Mouse (Mus musculus) midbrain, embryonic 12.5 days (tissue): ENCODE measurements at regions not wholly inside any gene's neighbourhood (a gene's known extent, or its start where the extent isn't known, plus 50 kb on each side); places are given as distances from the start of the nearest gene placed in this dataset.

Experiments
- ATAC-seq: fragments of 200-750 bp; cut with Nextera tagmentation; 2 replicates; pipeline ENCODE4 v1.8.0; 2017; ENCODE audit warnings: low read depth, moderate TSS enrichment, moderate library complexity; ENCODE audit not compliant: low FRiP score
- H3K27ac ChIP-seq: fragments of 300-500 bp; sonication (generic); replicated peaks from 2 replicates; pipeline ENCODE4 v1.5.1; 2016; ENCODE audit warnings: mild to moderate bottlenecking
- H3K27me3 ChIP-seq: fragments of 300-500 bp; sonication (generic); 2 replicates; pipeline ENCODE4 v1.6.1; 2016; ENCODE audit warnings: mild to moderate bottlenecking
- H3K36me3 ChIP-seq: fragments of 300-500 bp; sonication (generic); 2 replicates; pipeline ENCODE4 v1.6.1; 2016
- H3K4me1 ChIP-seq: fragments of 300-500 bp; sonication (generic); 2 replicates; pipeline ENCODE4 v1.6.1; 2016
- H3K4me2 ChIP-seq: fragments of 300-500 bp; sonication (generic); replicated peaks from 2 replicates; pipeline ENCODE4 v1.6.1; 2016; ENCODE audit warnings: mild to moderate bottlenecking, moderate library complexity
- H3K4me3 ChIP-seq: fragments of 300-500 bp; sonication (generic); 2 replicates; pipeline ENCODE4 v1.5.1; 2016; ENCODE audit warnings: mild to moderate bottlenecking
- H3K9ac ChIP-seq: fragments of 300-500 bp; sonication (generic); replicated peaks from 2 replicates; pipeline ENCODE4 v1.6.1; 2016; ENCODE audit warnings: mild to moderate bottlenecking, moderate library complexity
- H3K9me3 ChIP-seq: fragments of 300-500 bp; sonication (generic); 2 replicates; pipeline ENCODE4 v1.6.1; 2016; ENCODE audit warnings: mild to moderate bottlenecking
- WGBS: fragments of 180-500 bp; shearing (Covaris S2); methylation state at CpG from one replicate; pipeline ENCODE4 v1.1.7; 2016; 5-methylcytosine and 5-hydroxymethylcytosine counted together

DNA sequence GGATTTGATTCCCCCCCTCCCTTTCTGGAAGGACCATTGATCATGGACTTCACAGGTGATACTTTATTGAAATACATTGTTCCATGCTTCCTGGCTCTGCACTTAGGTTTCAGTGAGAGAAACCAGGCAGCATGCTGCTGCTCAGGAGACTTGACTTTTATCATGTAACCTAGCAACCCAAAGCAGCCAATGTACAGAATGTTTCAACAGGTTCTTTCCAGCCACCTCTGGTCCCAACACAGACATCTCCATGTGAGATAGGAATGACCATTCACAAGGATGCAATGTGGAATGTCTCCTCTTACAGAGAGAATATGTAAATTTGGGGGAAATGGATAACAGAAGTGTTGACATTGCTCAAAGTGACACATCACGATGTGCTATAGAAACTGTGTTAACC lies 153.1 kb upstream of the Klf12 start:
- Histone ChIP-seq H3K4me3 (no peak overlapping the region), H3K27me3 (no peaks in the 10 kb centered on the region), H3K9me3 (no peaks in the 10 kb centered on the region), H3K27ac (no peak overlapping the region), H3K36me3 (no peaks in the 10 kb centered on the region), H3K4me1 (no peaks in the 10 kb centered on the region), H3K4me2 (no peak overlapping the region), H3K9ac (no peak overlapping the region)
- ATAC-seq: no peak
- WGBS: 88% methylated on average over 1 of the region's 1 CpGs

DNA sequence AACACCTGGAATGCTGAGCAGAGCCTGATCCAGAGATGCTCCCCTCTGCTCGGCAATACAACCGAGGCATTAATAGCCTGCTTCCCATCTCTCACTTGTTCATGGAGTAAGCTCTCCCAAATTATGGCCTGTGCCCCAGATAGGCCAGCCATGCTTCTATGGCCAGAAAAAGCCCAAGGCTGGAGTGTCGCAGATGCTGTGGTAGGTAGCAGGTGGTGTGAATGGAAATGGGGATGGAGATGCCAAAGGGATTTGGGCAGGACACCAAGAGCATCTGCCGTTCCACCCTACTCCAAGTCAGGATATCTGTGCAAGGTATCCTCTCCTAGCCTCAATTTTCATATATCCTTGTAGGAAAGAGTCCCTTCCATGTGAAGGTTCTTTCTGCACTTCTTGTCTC lies 145.2 kb upstream of the Klf12 start:
- Histone ChIP-seq H3K27ac (no peak overlapping the region), H3K27me3 (no peaks in the 10 kb centered on the region), H3K9ac (no peak overlapping the region), H3K4me3 (no peak overlapping the region), H3K9me3 (no peaks in the 10 kb centered on the region), H3K36me3 (no peaks in the 10 kb centered on the region), H3K4me1 (no peaks in the 10 kb centered on the region), H3K4me2 (no peak overlapping the region)
- ATAC-seq: no peak
- WGBS: 93% methylated on average over 4 of the region's 4 CpGs

DNA sequence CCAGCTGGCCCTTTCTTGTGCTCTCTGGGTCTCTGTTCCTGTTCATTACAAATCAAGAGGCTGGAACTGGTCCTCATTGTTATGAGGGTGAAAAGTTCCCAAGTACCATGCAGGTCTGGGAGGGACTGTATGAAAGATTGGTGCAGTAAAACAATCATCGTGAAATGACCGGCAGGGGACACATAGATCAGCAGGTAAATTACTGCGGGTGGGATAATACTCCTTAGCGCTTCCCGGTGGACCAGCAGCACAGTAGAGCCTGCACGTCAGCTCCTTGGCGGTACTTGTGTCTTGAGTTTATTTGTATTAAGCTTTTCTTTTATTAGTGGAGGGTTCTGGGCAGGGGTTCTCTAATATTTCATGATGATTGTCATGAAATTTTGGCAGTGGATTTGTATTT lies 141.9 kb upstream of the Klf12 start:
- Histone ChIP-seq H3K9me3 (no peaks in the 10 kb centered on the region), H3K27me3 (no peaks in the 10 kb centered on the region), H3K27ac (no peak overlapping the region), H3K4me1 (no peaks in the 10 kb centered on the region), H3K4me2 (no peak overlapping the region), H3K36me3 (no peaks in the 10 kb centered on the region), H3K4me3 (no peak overlapping the region), H3K9ac (no peak overlapping the region)
- ATAC-seq: no peak
- WGBS: 91% methylated on average over 7 of the region's 7 CpGs

DNA sequence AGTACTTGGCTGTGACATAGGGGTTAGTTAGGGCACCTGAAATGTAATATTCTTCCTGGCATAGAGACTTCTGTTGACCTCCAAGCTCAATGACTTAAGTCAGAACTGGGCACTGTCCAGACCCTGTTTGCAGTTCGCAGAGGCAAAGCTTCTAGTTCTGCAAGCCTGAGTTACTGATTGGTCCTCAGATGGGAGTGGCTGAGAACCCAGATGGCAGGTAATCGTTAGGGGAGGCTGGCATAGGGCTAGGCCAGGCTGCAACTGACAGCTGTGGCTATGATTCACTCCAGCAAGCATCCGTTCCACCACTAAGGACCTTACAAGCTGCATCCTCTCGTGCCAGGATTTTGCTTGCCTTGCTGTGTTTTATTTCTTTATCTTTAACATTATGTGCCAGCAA lies 139.3 kb upstream of the Klf12 start:
- Histone ChIP-seq H3K9me3 (no peaks in the 10 kb centered on the region), H3K9ac (no peak overlapping the region), H3K27ac (no peak overlapping the region), H3K4me3 (no peak overlapping the region), H3K4me2 (no peak overlapping the region), H3K36me3 (no peaks in the 10 kb centered on the region), H3K4me1 (no peaks in the 10 kb centered on the region), H3K27me3 (no peaks in the 10 kb centered on the region)
- 86% methylated on average over 4 of the region's 4 CpGs for WGBS
- 0 out of 2 replicates have a peak, but pooled peaks have one; percentile 16 for ATAC-seq

DNA sequence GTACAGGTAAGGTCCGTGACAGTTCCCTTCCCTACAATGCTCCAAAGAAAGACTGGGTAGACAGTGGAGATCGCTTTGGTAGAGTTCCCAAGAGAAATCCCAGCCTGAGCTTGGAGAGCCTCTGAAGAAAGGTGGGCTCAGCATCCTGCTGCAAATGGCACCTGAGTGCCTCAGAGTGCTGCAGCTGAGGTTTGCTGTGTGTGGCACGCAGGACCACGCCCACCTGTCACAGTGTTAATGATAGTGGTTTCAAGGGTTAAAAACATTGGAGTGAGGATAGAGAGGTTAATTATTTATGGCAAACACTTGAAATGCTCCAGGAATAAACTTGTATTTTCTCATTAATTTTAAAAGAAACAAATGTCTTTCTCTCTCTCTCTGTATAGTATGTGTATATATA lies 137.2 kb upstream of the Klf12 start:
- Histone ChIP-seq H3K36me3 (no peaks in the 10 kb centered on the region), H3K27me3 (no peaks in the 10 kb centered on the region), H3K9me3 (no peaks in the 10 kb centered on the region), H3K4me2 (no peak overlapping the region), H3K9ac (no peak overlapping the region), H3K27ac (no peak overlapping the region), H3K4me1 (no peaks in the 10 kb centered on the region), H3K4me3 (no peak overlapping the region)
- no peak for ATAC-seq
- WGBS: 87% methylated on average over 4 of the region's 4 CpGs

- Histone ChIP-seq H3K27ac (no peak overlapping the region), H3K9ac (no peak overlapping the region), H3K36me3 (no peaks in the 10 kb centered on the region), H3K4me2 (no peak overlapping the region), H3K9me3 (no peaks in the 10 kb centered on the region), H3K27me3 (no peaks in the 10 kb centered on the region), H3K4me3 (no peak overlapping the region), H3K4me1 (no peaks in the 10 kb centered on the region)
- whole genome bisulfite sequencing: 64% methylated on average over 4 of the region's 4 CpGs
- ATAC-seq: no peak
These were observed 130.6 kb upstream of the Klf12 start for GRCm38 (mm10) chr14:100415099-100415498.

DNA sequence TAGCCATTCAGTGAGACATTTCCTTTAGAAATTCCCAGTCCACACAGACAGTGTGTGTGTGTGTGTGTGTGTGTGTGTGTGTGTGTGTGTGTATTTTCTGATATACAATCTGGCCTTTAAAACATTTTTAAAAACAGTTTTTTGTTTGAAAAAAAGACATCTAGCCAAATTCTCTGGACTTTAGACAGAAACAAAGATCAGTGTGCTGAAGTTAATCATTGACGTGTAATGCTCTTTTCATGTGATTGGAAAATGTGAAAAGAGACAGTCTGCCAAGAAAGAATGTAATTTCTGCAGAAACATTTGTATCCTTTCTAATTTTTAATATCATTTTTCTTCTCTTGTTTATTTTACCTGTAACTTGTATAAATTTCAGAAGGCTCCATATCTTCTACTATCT lies 127.7 kb upstream of the Klf12 start:
- no peak for ATAC-seq
- Histone ChIP-seq H3K9ac (no peak overlapping the region), H3K4me2 (no peak overlapping the region), H3K4me1 (no peaks in the 10 kb centered on the region), H3K27ac (no peak overlapping the region), H3K36me3 (no peaks in the 10 kb centered on the region), H3K4me3 (no peak overlapping the region), H3K9me3 (no peaks in the 10 kb centered on the region), H3K27me3 (no peaks in the 10 kb centered on the region)
- 92% methylated on average over 1 of the region's 1 CpGs for WGBS

DNA sequence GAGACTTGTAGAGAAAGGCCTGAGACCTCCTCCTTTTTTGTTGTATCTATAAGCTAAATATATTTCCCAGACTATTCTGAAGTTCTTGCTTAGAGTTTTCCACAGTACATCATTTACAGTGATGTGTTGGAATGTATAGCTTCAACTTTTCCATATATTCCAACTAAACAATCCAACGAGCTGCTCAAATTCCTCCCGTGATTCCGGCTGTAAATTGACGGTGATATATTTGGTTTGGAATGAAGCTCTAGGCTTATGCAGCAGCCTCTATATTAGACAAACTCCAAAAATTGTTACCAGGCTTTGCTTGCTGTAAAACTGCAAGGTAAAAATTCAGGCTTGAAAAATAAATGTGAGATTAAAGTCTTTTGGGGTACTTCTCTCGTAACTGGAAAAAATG lies 112.7 kb upstream of the Klf12 start:
- Histone ChIP-seq H3K27me3 (no peaks in the 10 kb centered on the region), H3K27ac (no peak overlapping the region), H3K9ac (no peak overlapping the region), H3K4me2 (no peak overlapping the region), H3K9me3 (no peaks in the 10 kb centered on the region), H3K4me1 (no peaks in the 10 kb centered on the region), H3K36me3 (no peaks in the 10 kb centered on the region), H3K4me3 (no peak overlapping the region)
- WGBS: 87% methylated on average over 5 of the region's 5 CpGs
- ATAC-seq: no peak

- Histone ChIP-seq H3K36me3 (no peaks in the 10 kb centered on the region), H3K9me3 (0 out of 2 replicates have a peak, but pooled peaks cover 7% of the 10 kb centered on the region), H3K27ac (peak overlapping the region; percentile 73), H3K4me1 (peaks cover 14% of the 10 kb centered on the region), H3K27me3 (no peaks in the 10 kb centered on the region), H3K9ac (peak overlapping the region; percentile 34; the same call in 1 of the 2 replicates), H3K4me3 (peak overlapping the region; percentile 24), H3K4me2 (peak overlapping the region; percentile 48)
- 25% methylated on average over 8 of the region's 8 CpGs for WGBS
- peak; percentile 84 for ATAC-seq
These were observed 90.9 kb upstream of the Klf12 start for GRCm38 (mm10) chr14:100375218-100375983.

DNA sequence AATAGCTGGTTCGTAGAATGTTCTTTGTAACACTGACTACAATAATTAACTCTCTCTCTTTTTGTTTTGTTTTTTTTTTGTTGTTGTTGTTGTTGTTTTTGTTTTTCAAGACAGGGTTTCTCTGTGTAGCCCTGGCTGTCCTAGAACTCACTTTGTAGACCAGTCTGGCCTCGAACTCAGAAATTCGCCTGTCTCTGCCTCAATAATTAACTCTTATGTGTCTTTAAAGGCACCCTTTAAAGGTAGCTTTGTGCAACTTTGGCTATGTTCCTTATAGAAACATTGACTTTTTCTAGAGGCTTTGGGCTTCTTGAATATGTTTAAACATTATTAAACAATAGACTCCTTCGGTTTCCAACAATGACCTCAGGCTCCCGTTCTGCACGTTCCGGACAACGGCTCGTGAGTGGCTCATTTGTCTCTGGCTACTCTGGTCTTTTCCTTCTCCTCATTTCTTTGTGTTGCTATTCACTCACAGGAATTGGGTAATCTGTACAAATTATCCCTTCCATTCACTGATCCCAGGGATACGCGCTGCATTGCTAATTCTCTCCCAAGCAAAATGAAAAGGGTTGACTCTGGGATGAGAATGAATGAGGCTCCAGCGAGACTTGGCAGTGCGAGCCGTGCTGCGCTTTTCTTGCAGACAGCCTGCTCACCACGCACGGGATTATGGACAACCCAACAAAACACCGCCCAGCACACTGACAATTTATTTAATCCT lies 90.2 kb upstream of the Klf12 start:
- H3K4me1 ChIP-seq: peaks cover 14% of the 10 kb centered on the region
- 25% methylated on average over 18 of the region's 18 CpGs for WGBS
- H3K36me3 ChIP-seq: no peaks in the 10 kb centered on the region
- H3K9ac ChIP-seq: peak overlapping the region; percentile 34; the same call in 1 of the 2 replicates
- 0 out of 2 replicates have a peak, but pooled peaks cover 7% of the 10 kb centered on the region for H3K9me3 ChIP-seq
- H3K27me3 ChIP-seq: no peaks in the 10 kb centered on the region
- H3K27ac ChIP-seq: peak overlapping the region; percentile 73
- peak overlapping the region; percentile 24 for H3K4me3 ChIP-seq
- peak; percentile 92 for ATAC-seq
- peak overlapping the region; percentile 48 for H3K4me2 ChIP-seq

- Histone ChIP-seq H3K27me3 (no peaks in the 10 kb centered on the region), H3K9me3 (no peaks in the 10 kb centered on the region), H3K4me3 (no peak overlapping the region), H3K4me1 (peaks cover 6% of the 10 kb centered on the region; the same call in 1 of the 2 replicates), H3K9ac (no peak overlapping the region), H3K27ac (no peak overlapping the region), H3K36me3 (no peaks in the 10 kb centered on the region), H3K4me2 (no peak overlapping the region)
- WGBS: 88% methylated on average over 5 of the region's 5 CpGs
- no peak for ATAC-seq
These were observed 81.9 kb upstream of the Klf12 start for GRCm38 (mm10) chr14:100366234-100366864.

DNA sequence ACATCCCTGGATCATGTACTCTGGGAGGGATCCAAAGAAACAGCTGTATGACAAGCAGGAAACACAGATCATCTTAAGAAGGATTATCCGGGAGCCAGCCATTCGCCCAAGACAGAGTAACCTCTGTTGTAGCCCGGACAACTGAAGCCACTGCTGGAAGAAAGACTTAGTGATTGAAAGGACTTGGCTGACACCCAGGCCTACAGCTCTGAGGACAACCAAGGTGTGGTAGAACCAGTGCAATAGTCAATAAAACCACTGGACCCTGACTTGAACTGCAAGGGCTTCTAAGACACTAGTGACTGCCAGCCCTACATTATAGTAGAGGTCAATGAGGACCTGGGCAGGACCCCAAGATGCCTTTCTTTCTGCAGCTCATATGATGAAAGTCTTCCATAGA lies 78.3 kb upstream of the Klf12 start:
- Histone ChIP-seq H3K9ac (no peak overlapping the region), H3K4me3 (no peak overlapping the region), H3K36me3 (no peaks in the 10 kb centered on the region), H3K27ac (no peak overlapping the region), H3K27me3 (no peaks in the 10 kb centered on the region), H3K9me3 (no peaks in the 10 kb centered on the region), H3K4me2 (no peak overlapping the region), H3K4me1 (peaks cover 7% of the 10 kb centered on the region; the same call in 1 of the 2 replicates)
- 53% methylated on average over 3 of the region's 3 CpGs for WGBS
- no peak for ATAC-seq
